Mouse (Mus musculus) neural tube, embryonic 14.5 days (tissue): ENCODE results near the gene Cela2a. TPM values are rescaled to one million over a fixed set of nuclear protein-coding genes. Genes with fewer than 3 reads are reported as not detected.

Source experiments
- ATAC-seq: fragments of 200-750 bp; cut with Nextera tagmentation; 2 replicates; pipeline ENCODE4 v1.8.0; 2017; ENCODE audit warnings: low read depth, mild to moderate bottlenecking, moderate TSS enrichment, moderate library complexity
- H3K27ac ChIP-seq: fragments of 300-500 bp; sonication (generic); 2 replicates; pipeline ENCODE4 v1.5.1; 2014; ENCODE audit warnings: low read depth, mild to moderate bottlenecking, control low read depth, low read length, moderate library complexity, mixed read lengths
- H3K27me3 ChIP-seq: fragments of 300-500 bp; sonication (generic); 2 replicates; pipeline ENCODE4 v1.6.1; 2014; ENCODE audit warnings: low read length; ENCODE audit not compliant: control insufficient read depth, insufficient read depth
- H3K36me3 ChIP-seq: fragments of 300-500 bp; sonication (generic); 2 replicates; pipeline ENCODE4 v1.6.1; 2014; ENCODE audit warnings: low read length, mixed read lengths; ENCODE audit not compliant: control insufficient read depth, insufficient read depth
- H3K4me1 ChIP-seq: fragments of 300-500 bp; sonication (generic); 2 replicates; pipeline ENCODE4 v1.6.1; 2014; ENCODE audit warnings: low read length; ENCODE audit not compliant: control insufficient read depth, insufficient read depth
- H3K4me2 ChIP-seq: fragments of 300-500 bp; sonication (generic); 2 replicates; pipeline ENCODE4 v1.6.1; 2014; ENCODE audit warnings: mild to moderate bottlenecking, low read depth, low read length, control low read depth
- H3K4me3 ChIP-seq: fragments of 300-500 bp; sonication (generic); 2 replicates; pipeline ENCODE4 v1.5.1; 2014; ENCODE audit warnings: low read depth, low read length, control low read depth, mixed read lengths
- H3K9ac ChIP-seq: fragments of 300-500 bp; sonication (generic); replicated peaks from 2 replicates; pipeline ENCODE4 v1.6.1; 2014; ENCODE audit warnings: low read depth, mild to moderate bottlenecking, control low read depth, low read length, mixed read lengths
- H3K9me3 ChIP-seq: fragments of 300-500 bp; sonication (generic); 2 replicates; pipeline ENCODE4 v1.6.1; 2016; ENCODE audit warnings: low read length; ENCODE audit not compliant: control insufficient read depth
- WGBS: fragments of 180-500 bp; shearing (Covaris S2); extraction: QIAGEN DNeasy Blood & Tissue Kit; methylation state at CpG from one replicate; pipeline ENCODE4 v1.1.7; 2014; 5-methylcytosine and 5-hydroxymethylcytosine counted together
- polyA plus RNA-seq: library from polyadenylated mRNA; unstranded; fragments of >200 nt; fragmentation: Nextera tagmentation; extraction: Ambion mirVana; gene quantifications from 2 replicates; pipeline ENCODE4 v1.2.1, GENCODE M21; 2014

Cela2a gene
- polyA plus RNA-seq, 1 experiment from 2014 or later: not detected

- Histone ChIP-seq H3K4me3 (no peak overlapping the region), H3K27ac (no peak overlapping the region), H3K9me3 (no peaks in the 10 kb centered on the region), H3K4me1 (peaks cover 6% of the 10 kb centered on the region; the same call in 1 of the 2 replicates), H3K4me2 (no peak overlapping the region), H3K36me3 (peaks cover 38% of the 10 kb centered on the region), H3K27me3 (no peaks in the 10 kb centered on the region), H3K9ac (no peak overlapping the region)
- 90% methylated on average over 8 of the region's 8 CpGs for WGBS
- no peak for ATAC-seq
These were observed 56.3 kb downstream of the Cela2a start for GRCm38 (mm10) chr4:141769501-141770160.

GRCm38 (mm10) chr4:141767353-141768036 lies 58.5 kb downstream of the Cela2a start:
- no peaks in the 10 kb centered on the region for H3K9me3 ChIP-seq
- H3K36me3 ChIP-seq: peaks cover 45% of the 10 kb centered on the region
- no peaks in the 10 kb centered on the region for H3K27me3 ChIP-seq
- peak overlapping the region; percentile 64 for H3K27ac ChIP-seq
- H3K4me2 ChIP-seq: no peak overlapping the region
- no peak overlapping the region for H3K9ac ChIP-seq
- H3K4me3 ChIP-seq: no peak overlapping the region
- ATAC-seq: peak; percentile 39; the same call in 1 of the 2 replicates
- H3K4me1 ChIP-seq: peaks cover 6% of the 10 kb centered on the region; the same call in 1 of the 2 replicates
- 70% methylated on average over 19 of the region's 19 CpGs for WGBS

- Histone ChIP-seq H3K4me2 (peak overlapping the region; percentile 11), H3K27me3 (no peaks in the 10 kb centered on the region), H3K36me3 (peaks cover 51% of the 10 kb centered on the region), H3K9me3 (no peaks in the 10 kb centered on the region), H3K4me3 (no peak overlapping the region), H3K9ac (no peak overlapping the region), H3K27ac (peak overlapping the region; percentile 70), H3K4me1 (peaks cover 6% of the 10 kb centered on the region; the same call in 1 of the 2 replicates)
- ATAC-seq: peak; percentile 84
- 44% methylated on average over 19 of the region's 19 CpGs for WGBS
These were observed 59.1 kb downstream of the Cela2a start for GRCm38 (mm10) chr4:141766668-141767352.

DNA sequence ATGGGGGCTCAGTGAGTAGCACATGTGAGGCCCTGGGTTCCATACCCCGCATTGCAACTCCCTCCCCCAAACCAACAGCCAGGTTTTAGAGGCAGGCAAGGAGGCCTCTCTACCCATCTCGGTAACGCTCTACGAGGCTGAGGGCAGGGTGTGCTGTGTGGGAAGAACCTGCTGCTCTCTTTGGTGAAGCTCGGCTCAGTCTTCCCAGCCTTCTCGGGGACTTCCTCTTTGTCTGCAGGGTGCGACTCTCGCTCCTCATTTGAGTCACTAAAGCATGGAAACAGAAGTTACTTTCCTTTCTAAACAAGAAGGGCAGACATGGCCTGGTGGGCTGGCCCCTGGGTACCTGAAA lies 59.7 kb downstream of the Cela2a start:
- Histone ChIP-seq H3K4me3 (no peak overlapping the region), H3K36me3 (peaks cover 51% of the 10 kb centered on the region), H3K4me2 (peak overlapping the region; percentile 7), H3K27ac (peak overlapping the region; percentile 70), H3K9me3 (no peaks in the 10 kb centered on the region), H3K27me3 (no peaks in the 10 kb centered on the region), H3K4me1 (peaks cover 6% of the 10 kb centered on the region; the same call in 1 of the 2 replicates), H3K9ac (no peak overlapping the region)
- ATAC-seq: peak; percentile 20; the same call in 1 of the 2 replicates
- WGBS: 67% methylated on average over 8 of the region's 8 CpGs

- ATAC-seq: no peak
- Histone ChIP-seq H3K4me2 (no peak overlapping the region), H3K4me3 (no peak overlapping the region), H3K27ac (no peak overlapping the region), H3K9ac (no peak overlapping the region), H3K9me3 (no peaks in the 10 kb centered on the region), H3K27me3 (no peaks in the 10 kb centered on the region), H3K4me1 (peaks cover 6% of the 10 kb centered on the region; the same call in 1 of the 2 replicates), H3K36me3 (peaks cover 43% of the 10 kb centered on the region)
- WGBS: 98% methylated on average over 3 of the region's 3 CpGs
These were observed 61.0 kb downstream of the Cela2a start for GRCm38 (mm10) chr4:141765008-141765407.

Other genes with a start within 250 kb of the Cela2a start
- 29.1 and 32.9 TPM in 2 replicates for gene Fblim1, start 220.1 kb downstream of the Cela2a start, polyA plus RNA-seq
- 0.12 and 0.26 TPM in 2 replicates for gene Tmem82, start 207.5 kb downstream of the Cela2a start, polyA plus RNA-seq
- gene Slc25a34, start 202.3 kb downstream of the Cela2a start, polyA plus RNA-seq: not detected in 2 replicates
- gene Plekhm2, start 161.3 kb downstream of the Cela2a start, polyA plus RNA-seq: 5.3 and 6.5 TPM in 2 replicates
- 0.82 and 0.83 TPM in 2 replicates for gene Rsc1a1, start 140.6 kb downstream of the Cela2a start, polyA plus RNA-seq
- gene Ddi2, start 102.7 kb downstream of the Cela2a start, polyA plus RNA-seq: 11.5 and 15.2 TPM in 2 replicates
- not detected in 2 replicates for gene Agmat, start 79.5 kb downstream of the Cela2a start, polyA plus RNA-seq
- 5.8 and 6.4 TPM in 2 replicates for gene Dnajc16, start 35.2 kb downstream of the Cela2a start, polyA plus RNA-seq
- gene Casp9, start 32.5 kb downstream of the Cela2a start, polyA plus RNA-seq: 17.3 and 18.2 TPM in 2 replicates
- gene Ctrc, start 20.2 kb upstream of the Cela2a start, polyA plus RNA-seq: not detected in 2 replicates
- 33.2 and 36.3 TPM in 2 replicates for gene Efhd2, start 48.8 kb upstream of the Cela2a start, polyA plus RNA-seq
- 4.7 and 5.2 TPM in 2 replicates for gene Fhad1, start 188.9 kb upstream of the Cela2a start, polyA plus RNA-seq